Mouse (Mus musculus) myocyte (in vitro differentiated cells): ENCODE measurements at regions not wholly inside any gene's neighbourhood (a gene's known extent, or its start where the extent isn't known, plus 50 kb on each side); places are given as distances from the start of the nearest gene placed in this dataset.

Source experiments
- H3K27me3 ChIP-seq: one replicate; pipeline ENCODE4 v1.6.1; 2011; ENCODE audit not compliant: control insufficient read depth, insufficient read depth, insufficient read length
- H3K36me3 ChIP-seq: one replicate; pipeline ENCODE4 v1.6.1; 2011; ENCODE audit not compliant: control insufficient read depth, insufficient read depth
- H3K4me2 ChIP-seq: one replicate; pipeline ENCODE4 v1.6.1; 2011; ENCODE audit warnings: low read depth, control low read depth
- H3K4me3 ChIP-seq: one replicate; pipeline ENCODE4 v1.5.1; 2011; ENCODE audit warnings: mild to moderate bottlenecking, control low read depth, moderate library complexity
- H3K79me2 ChIP-seq: one replicate; pipeline ENCODE4 v1.6.1; 2011; ENCODE audit not compliant: control insufficient read depth, insufficient read depth
- H3ac ChIP-seq: one replicate; pipeline ENCODE4 v1.6.1; 2011; ENCODE audit not compliant: control insufficient read depth, insufficient read length
- CEBPB ChIP-seq: IDR thresholded peaks from 2 replicates; pipeline ENCODE4 v1.6.1; 2011; ENCODE audit warnings: mild to moderate bottlenecking, moderate library complexity; ENCODE audit not compliant: poor library complexity, insufficient read depth, severe bottlenecking
- E2F4 ChIP-seq: IDR thresholded peaks from one replicate; pipeline ENCODE4 v1.6.1; 2011; ENCODE audit warnings: mild to moderate bottlenecking, control low read depth, moderate library complexity; ENCODE audit not compliant: insufficient read depth
- MAX ChIP-seq: IDR thresholded peaks from one replicate; pipeline ENCODE4 v1.6.1; 2011; ENCODE audit warnings: low read depth, mild to moderate bottlenecking, control low read depth
- MYOD1 ChIP-seq, 3 experiments: IDR thresholded peaks; one replicate each; pipeline ENCODE4 v1.6.1; 2011; ENCODE audit warnings: control low read depth in 2 of 3, low read depth in 2 of 3, mild to moderate bottlenecking in 2 of 3, moderate library complexity in 1 of 3; ENCODE audit not compliant: insufficient read length in 2 of 3, control insufficient read depth in 1 of 3
- REST ChIP-seq: IDR thresholded peaks from one replicate; pipeline ENCODE4 v1.6.1; 2011; ENCODE audit warnings: mild to moderate bottlenecking, control low read depth, moderate library complexity; ENCODE audit not compliant: insufficient read depth, insufficient read length
- SRF ChIP-seq: IDR thresholded peaks from one replicate; pipeline ENCODE4 v1.6.1; 2011; ENCODE audit warnings: low read depth; ENCODE audit not compliant: control insufficient read depth, insufficient read length
- TCF12 ChIP-seq: IDR thresholded peaks from one replicate; pipeline ENCODE4 v1.6.1; 2011; ENCODE audit warnings: mild to moderate bottlenecking, control low read depth; ENCODE audit not compliant: poor library complexity, insufficient read depth, severe bottlenecking
- USF1 ChIP-seq: IDR thresholded peaks from one replicate; pipeline ENCODE4 v1.6.1; 2011; ENCODE audit warnings: low read depth, mild to moderate bottlenecking, control low read depth, moderate library complexity

DNA sequence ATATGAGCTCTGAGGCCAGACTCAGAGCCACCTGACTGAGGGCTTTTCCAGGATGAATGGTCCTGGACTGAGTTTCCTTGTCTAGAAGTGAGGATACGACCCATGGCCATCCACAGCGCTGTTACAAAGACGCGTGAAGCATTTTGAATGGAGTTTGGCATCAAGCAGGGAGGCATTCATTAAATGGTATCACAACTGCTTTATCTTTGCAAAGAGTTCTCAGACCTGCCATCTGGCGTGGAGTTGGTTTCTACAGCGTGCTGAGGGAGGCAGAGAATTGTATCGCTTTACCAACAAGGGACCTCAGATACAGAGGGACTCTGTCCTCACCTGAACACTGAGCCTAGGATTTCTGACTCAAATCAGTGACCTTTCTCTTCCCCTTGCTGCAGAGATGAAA lies 51.9 kb upstream of the Car12 start:
- Histone ChIP-seq H3K4me2 (no peak overlapping the region), H3ac (no peak overlapping the region), H3K4me3 (no peak overlapping the region), H3K36me3 (no peaks in the 10 kb centered on the region), H3K27me3 (peaks cover 15% of the 10 kb centered on the region), H3K79me2 (no peaks in the 10 kb centered on the region)
- TF ChIP-seq TCF12 (no peak), USF1 (no peak), SRF (no peak), REST (no peak), MAX (no peak), CEBPB (no peak), E2F4 (no peak), MYOD1 (IDR thresholded peaks at IDR 0.05; ENCODE audit: control insufficient read depth in 1 of 3, insufficient read length in 2 of 3, low read depth in 2 of 3) (no peak)

- Histone ChIP-seq H3K79me2 (no peaks in the 10 kb centered on the region), H3K4me2 (no peak overlapping the region), H3K36me3 (no peaks in the 10 kb centered on the region), H3K4me3 (no peak overlapping the region), H3K27me3 (peaks cover 9% of the 10 kb centered on the region), H3ac (no peak overlapping the region)
- no peak for TF ChIP-seq E2F4
- no peak for TF ChIP-seq MAX
- TF ChIP-seq REST, result no peak
- no peak for TF ChIP-seq USF1
- TF ChIP-seq SRF, result no peak
- no peak for TF ChIP-seq TCF12
- TF ChIP-seq CEBPB, result no peak
- no peak for TF ChIP-seq MYOD1 (IDR thresholded peaks at IDR 0.05; ENCODE audit: control insufficient read depth in 1 of 3, insufficient read length in 2 of 3, low read depth in 2 of 3)
These were observed 51.0 kb upstream of the Car12 start for GRCm38 (mm10) chr9:66662443-66662842.
